Mouse (Mus musculus) frontal cortex, adult (tissue): ENCODE measurements around the gene Gab1.

ENCODE experiments used
- ATAC-seq: cut with Nextera tagmentation; 2 replicates; pipeline ENCODE4 v1.9.2; 2017; ENCODE audit warnings: mild to moderate bottlenecking, moderate library complexity, mixed read lengths; ENCODE audit not compliant: low TSS enrichment

The Gab1 gene

DNA sequence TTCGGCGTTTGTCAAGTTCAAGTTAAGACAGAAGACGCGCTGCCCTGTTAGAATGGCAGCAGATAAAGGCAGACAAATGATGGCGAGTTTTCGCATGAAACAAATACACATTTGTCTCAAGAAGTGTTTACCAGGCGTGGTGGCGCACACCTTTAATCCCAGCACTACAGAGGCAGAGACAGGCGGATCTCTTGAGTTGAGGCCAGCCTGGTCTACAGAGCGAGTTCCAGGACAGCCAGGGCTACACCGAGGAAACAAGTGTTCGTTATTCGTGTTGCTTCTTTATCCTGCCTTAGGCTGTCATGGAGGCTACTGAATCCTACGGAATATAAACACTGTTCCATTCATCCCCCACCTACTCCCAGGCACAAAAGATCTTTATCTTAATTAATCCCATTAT is 140.4 kb downstream of the Gab1 start:
- no peak for ATAC-seq

DNA sequence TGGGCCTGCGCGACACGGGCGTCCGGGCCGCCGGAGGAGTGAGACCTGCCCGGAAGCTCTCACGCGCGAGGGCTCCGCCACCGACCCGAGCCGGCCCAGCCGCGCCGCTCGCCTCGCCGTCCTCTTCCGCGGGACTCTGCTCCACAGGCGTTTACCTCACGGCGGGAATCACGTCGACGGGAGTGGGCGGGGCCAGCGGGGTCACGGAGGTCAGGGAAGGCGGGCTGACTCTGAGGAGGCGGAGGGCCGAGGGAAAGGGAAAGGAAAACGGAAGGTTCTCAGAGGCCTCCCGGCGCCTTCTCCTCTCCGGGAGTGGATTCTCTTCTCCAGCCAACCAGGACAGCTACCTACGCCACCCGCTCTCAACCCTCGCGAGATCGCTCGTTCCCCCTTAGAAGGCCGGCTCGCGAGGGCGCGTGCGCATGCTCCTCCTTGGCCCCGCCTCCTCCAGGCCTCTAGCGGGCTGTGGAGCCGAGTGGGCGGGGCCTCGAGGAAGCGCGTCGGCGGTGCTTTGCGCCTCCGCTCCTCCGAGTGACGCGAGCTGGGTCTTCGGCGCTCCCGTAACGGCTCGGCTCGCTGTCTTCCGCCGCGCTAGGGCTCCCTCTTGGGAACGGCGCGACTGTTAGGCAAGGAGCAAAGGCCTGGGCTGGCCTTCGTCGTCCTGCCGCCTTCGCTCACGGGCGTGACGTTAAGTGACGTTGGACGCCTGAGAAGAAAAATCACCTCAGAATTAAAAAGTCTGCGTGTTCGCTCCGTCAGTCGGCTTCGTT is 141.0 kb downstream of the Gab1 start, which contains the start of gene Smarca5:
TSS of gene Smarca5 (minus strand) at position 343 of the 770 bp plus-strand sequence.
- peak; percentile 97 for ATAC-seq

DNA sequence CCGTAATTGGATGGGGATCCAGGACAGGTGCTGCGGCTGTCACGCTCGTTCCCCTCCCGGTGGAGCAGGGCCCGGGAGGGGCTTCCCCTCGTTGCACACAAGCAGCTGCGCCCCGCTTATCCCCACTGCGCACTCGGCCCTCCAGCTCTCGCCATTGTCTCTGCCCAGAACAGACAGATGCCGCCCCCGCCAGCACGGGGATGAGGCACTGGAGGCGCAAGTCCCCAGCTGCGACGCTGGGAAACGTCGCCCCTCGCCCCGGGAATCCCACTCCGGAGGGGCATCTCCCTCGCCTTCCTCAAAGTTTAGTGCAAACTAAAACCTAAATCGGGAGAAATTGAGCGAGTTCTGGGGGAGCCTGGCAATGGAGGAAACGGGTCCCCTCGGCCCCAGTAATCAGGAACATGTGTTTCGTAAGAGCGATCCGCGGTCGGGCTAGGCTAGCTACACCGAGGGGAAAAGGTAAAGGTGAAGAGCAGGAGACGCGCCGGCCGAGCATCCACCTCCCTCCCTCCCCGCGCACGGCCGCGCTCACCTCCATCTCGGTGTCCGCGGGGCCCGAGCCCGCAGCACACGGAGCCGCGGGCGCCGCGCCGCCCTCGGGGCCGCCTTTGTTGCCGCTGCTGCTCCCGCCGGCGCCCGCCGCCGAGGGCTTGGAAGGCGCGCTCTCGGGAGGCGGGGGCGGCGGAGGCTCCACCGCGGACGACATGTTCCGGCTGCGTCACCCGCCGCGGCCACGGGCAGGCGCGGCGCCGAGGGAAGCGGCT is 141.7 kb downstream of the Gab1 start:
- peak; percentile 82 for ATAC-seq

DNA sequence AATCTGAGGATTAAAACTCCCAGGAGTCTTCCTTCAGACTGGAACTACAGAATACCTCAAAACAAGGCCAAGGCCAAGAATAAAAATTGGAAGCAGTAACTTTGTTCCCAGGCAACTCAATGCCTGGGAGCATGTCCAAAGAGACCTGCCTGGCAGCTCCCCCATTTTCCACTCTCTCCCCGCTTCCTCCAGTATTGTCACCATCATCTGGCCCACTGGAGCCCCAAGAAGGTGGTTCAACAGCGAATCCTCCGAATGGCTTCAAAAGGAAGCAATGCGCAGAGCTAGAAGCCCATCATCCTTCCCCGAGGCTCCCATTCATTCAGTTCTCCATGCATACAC is 142.3 kb downstream of the Gab1 start:
- no peak; the same call in 1 of the 2 replicates for ATAC-seq

DNA sequence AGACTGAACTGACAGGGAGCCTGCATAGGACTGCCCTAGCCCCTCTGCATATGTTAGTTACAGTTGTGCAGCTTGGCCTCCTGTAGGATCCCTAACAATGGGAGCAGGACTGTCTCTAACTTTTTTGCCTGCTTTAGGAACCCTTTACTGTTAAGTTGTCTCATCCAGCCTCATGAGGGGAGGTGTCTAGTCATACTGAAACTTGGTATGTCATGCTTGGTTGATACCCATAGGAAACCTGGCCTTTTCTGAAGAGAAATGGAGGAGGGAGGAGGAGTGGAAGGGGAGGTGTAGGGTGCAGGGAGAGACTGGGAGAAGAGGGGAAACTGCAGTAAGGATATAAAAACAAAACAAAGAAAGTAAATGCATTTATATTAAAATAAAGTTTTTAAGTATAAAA is 148.0 kb downstream of the Gab1 start:
- no peak for ATAC-seq

DNA sequence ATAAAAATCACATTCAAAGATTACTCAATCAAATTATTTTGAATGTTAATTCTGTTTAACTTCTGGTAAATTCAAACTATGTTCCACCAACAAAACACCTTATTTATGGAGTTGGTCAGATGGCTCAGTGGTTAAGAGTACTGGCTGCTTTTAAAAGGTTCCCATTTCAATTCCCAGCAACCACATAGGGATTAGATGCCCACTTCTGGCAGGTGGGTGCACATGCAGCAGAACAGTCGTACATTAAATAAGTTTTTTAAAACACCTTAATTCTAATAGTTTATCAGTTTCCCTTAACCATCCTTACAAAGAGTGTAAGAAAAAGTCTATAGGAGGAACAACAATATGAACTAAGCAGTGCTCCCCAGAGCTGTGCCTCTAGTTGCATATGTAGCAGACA is 165.9 kb downstream of the Gab1 start:
- ATAC-seq: no peak
